Mouse (Mus musculus) kidney, adult 2 months (tissue): ENCODE results near the gene Lrpap1. TPM values are rescaled to one million over a fixed set of nuclear protein-coding genes. Genes with fewer than 3 reads are reported as not detected.

Source experiments
- DNase-seq: peaks from one replicate; pipeline ENCODE4 v3.0.0; 2021
- H3K27ac ChIP-seq: fragments of 200-500 bp; 2 replicates; pipeline ENCODE4 v1.5.1; 2012; ENCODE audit warnings: low read depth, low read length, control low read depth, inconsistent platforms; ENCODE audit not compliant: insufficient read depth
- H3K27me3 ChIP-seq: fragments of 200-500 bp; replicated peaks from 2 replicates; pipeline ENCODE4 v1.6.1; 2012; ENCODE audit warnings: mild to moderate bottlenecking, moderate library complexity, low read length, inconsistent platforms; ENCODE audit not compliant: control insufficient read depth, insufficient read depth
- H3K36me3 ChIP-seq: fragments of 200-500 bp; 2 replicates; pipeline ENCODE4 v1.6.1; 2012; ENCODE audit warnings: mild to moderate bottlenecking, moderate library complexity, low read length, inconsistent platforms; ENCODE audit not compliant: control insufficient read depth, insufficient read depth
- H3K4me1 ChIP-seq: fragments of 200-500 bp; 2 replicates; pipeline ENCODE4 v1.6.1; 2011; ENCODE audit warnings: low read length; ENCODE audit not compliant: control insufficient read depth, insufficient read depth
- H3K4me3 ChIP-seq: fragments of 200-500 bp; 2 replicates; pipeline ENCODE4 v1.5.1; 2011; ENCODE audit warnings: mild to moderate bottlenecking, low read depth, low read length, control low read depth; ENCODE audit not compliant: insufficient read depth
- CTCF ChIP-seq: fragments of 200-500 bp; conservative IDR thresholded peaks from 2 replicates; pipeline ENCODE4 v1.5.1; 2011; ENCODE audit warnings: low read depth, mild to moderate bottlenecking, control low read depth, low read length, moderate library complexity, mixed read lengths; ENCODE audit not compliant: insufficient read depth, insufficient read length
- POLR2A ChIP-seq: fragments of 200-500 bp; IDR thresholded peaks from one replicate; pipeline ENCODE4 v1.6.1; 2011; ENCODE audit warnings: low read depth, low read length, control low read depth
- WGBS: fragments of 180-500 bp; shearing (Covaris S2); methylation state at CpG from one replicate; pipeline ENCODE4 v1.1.7; 2018; 5-methylcytosine and 5-hydroxymethylcytosine counted together
- polyA plus RNA-seq: library from polyadenylated mRNA; depleted of rRNA; stranded (reverse); fragments of >200 nt; gene quantifications from 2 replicates; pipeline ENCODE4 v1.2.3, GENCODE M21; 2012

The Lrpap1 gene
- polyA plus RNA-seq, 1 experiment = 314 TPM

GRCm38 (mm10) chr5:35058216-35058615 is 47.4 kb downstream of the Lrpap1 start:
- TF ChIP-seq POLR2A (no peak), CTCF (no peak)
- DNase-seq = no peak
- Histone ChIP-seq H3K4me3 (no peak overlapping the region), H3K27me3 (no peaks in the 10 kb centered on the region), H3K27ac (no peak overlapping the region), H3K4me1 (peaks cover 5% of the 10 kb centered on the region; the same call in 1 of the 2 replicates), H3K36me3 (no peaks in the 10 kb centered on the region)
- 73% methylated on average over 1 of the region's 1 CpGs for WGBS

GRCm38 (mm10) chr5:35057582-35057981 is 48.0 kb downstream of the Lrpap1 start:
- DNase-seq = no peak
- Histone ChIP-seq H3K27ac (no peak overlapping the region), H3K27me3 (no peaks in the 10 kb centered on the region), H3K36me3 (no peaks in the 10 kb centered on the region), H3K4me1 (peaks cover 5% of the 10 kb centered on the region; the same call in 1 of the 2 replicates), H3K4me3 (peak overlapping the region; percentile 43; the same call in 1 of the 2 replicates)
- no peak for TF ChIP-seq CTCF
- no peak for TF ChIP-seq POLR2A
- 41% methylated on average over 4 of the region's 4 CpGs for WGBS

- TF ChIP-seq POLR2A (no peak), CTCF (no peak)
- peak; percentile 49 for DNase-seq
- Histone ChIP-seq H3K27me3 (no peaks in the 10 kb centered on the region), H3K27ac (no peak within 1 kb of the TSS), H3K4me3 (peak within 1 kb of the TSS; percentile 43), H3K4me1 (peaks cover 5% of the 10 kb centered on the region; the same call in 1 of the 2 replicates), H3K36me3 (no peaks in the 10 kb centered on the region)
- 2% methylated on average over 72 of the region's 74 CpGs for WGBS
These were observed 48.7 kb downstream of the Lrpap1 start, which contains the start of gene Dok7 for GRCm38 (mm10) chr5:35056604-35057432. Dok7 (plus strand) TSS chr5:35056766.

GRCm38 (mm10) chr5:35055076-35055475 is 50.5 kb downstream of the Lrpap1 start:
- WGBS = 37% methylated on average over 12 of the region's 12 CpGs
- no peaks in the 10 kb centered on the region for H3K27me3 ChIP-seq
- peak; percentile 41 for DNase-seq
- TF ChIP-seq CTCF (no peak), POLR2A (no peak)
- no peaks in the 10 kb centered on the region for H3K36me3 ChIP-seq
- no peak overlapping the region for H3K27ac ChIP-seq
- H3K4me3 ChIP-seq = no peak overlapping the region
- H3K4me1 ChIP-seq = peaks cover 5% of the 10 kb centered on the region; the same call in 1 of the 2 replicates

GRCm38 (mm10) chr5:35054628-35055027 is 50.9 kb downstream of the Lrpap1 start:
- Histone ChIP-seq H3K27ac (no peak overlapping the region), H3K4me1 (peaks cover 5% of the 10 kb centered on the region; the same call in 1 of the 2 replicates), H3K4me3 (no peak overlapping the region), H3K36me3 (no peaks in the 10 kb centered on the region), H3K27me3 (no peaks in the 10 kb centered on the region)
- DNase-seq = no peak
- 90% methylated on average over 3 of the region's 3 CpGs for WGBS
- TF ChIP-seq CTCF (no peak), POLR2A (no peak)

GRCm38 (mm10) chr5:35050541-35050940 is 55.0 kb downstream of the Lrpap1 start:
- WGBS = 78% methylated on average over 5 of the region's 5 CpGs
- peak; percentile 36; the same call in 1 of the 2 replicates for TF ChIP-seq CTCF
- no peak for TF ChIP-seq POLR2A
- no peak overlapping the region for H3K27ac ChIP-seq
- no peak overlapping the region for H3K4me3 ChIP-seq
- no peak for DNase-seq
- no peaks in the 10 kb centered on the region for H3K36me3 ChIP-seq
- H3K27me3 ChIP-seq = no peaks in the 10 kb centered on the region
- H3K4me1 ChIP-seq = no peaks in the 10 kb centered on the region

GRCm38 (mm10) chr5:35043110-35043451 is 62.5 kb downstream of the Lrpap1 start:
- no peak overlapping the region for H3K27ac ChIP-seq
- 9% methylated on average over 1 of the region's 1 CpGs for WGBS
- no peak for TF ChIP-seq POLR2A
- peak; percentile 95 for TF ChIP-seq CTCF

More at GRCm38 (mm10) chr5:35043110-35043451, 62.5 kb downstream of the Lrpap1 start:
- peak; percentile 91 for DNase-seq
- no peaks in the 10 kb centered on the region for H3K27me3 ChIP-seq
- H3K36me3 ChIP-seq = no peaks in the 10 kb centered on the region
- peaks cover 8% of the 10 kb centered on the region for H3K4me1 ChIP-seq
- H3K4me3 ChIP-seq = no peak overlapping the region
